Mouse (Mus musculus): ENCODE measurements at regions not wholly inside any gene's neighbourhood (a gene's known extent, or its start where the extent isn't known, plus 50 kb on each side); places are given as distances from the start of the nearest gene placed in this dataset.
"Not testable (repeated sequence)": the region's sequence is repeated elsewhere in the genome, so short reads cannot be mapped to it uniquely, and the experiment has no call there.

DNA sequence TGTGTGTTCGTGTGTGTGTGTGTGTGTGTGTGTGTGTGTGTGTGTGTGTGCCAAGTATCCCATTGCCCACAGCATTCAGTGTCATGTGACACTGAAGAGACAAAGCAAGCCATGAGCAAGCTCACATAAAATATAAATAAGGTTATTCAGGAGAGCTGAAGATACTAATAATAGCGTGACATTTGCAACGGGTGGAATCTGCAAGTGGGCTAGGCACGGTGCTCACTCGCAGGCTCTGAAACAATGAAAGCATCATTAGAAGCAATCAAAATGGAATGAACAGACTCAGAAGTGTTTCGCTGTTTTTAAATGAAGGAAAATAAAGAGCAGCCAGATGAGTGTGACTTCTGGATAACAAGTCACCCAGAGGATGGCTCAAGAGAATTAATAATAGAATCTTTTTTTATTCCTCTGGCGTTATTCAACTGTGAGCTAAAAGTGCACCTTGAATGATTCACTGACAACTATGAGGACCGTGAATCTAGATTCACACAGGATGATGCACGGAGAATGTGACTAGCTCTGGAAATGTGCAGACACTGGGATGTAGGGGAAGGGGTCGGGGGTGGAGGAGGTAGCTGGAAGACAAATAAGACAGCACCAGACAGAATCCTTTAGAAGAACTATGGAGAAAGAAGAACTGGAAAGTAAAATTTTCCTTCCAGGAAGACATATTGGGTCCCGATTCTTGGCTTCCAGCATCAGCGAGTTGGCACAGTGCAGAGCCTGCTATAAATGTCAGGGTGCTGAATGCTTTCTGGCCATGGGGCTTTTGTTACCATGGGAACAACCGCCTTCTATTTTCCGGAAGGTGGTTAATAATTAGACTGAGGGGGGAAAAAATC is 55.3 kb downstream of the Actbl2 start:
- no peaks in the 10 kb centered on the region for H3K27me3 ChIP-seq (replicated peaks)

GRCm38 (mm10) chr13:111310693-111311045 is 55.9 kb downstream of the Actbl2 start:
- Histone ChIP-seq H3K27me3 (replicated peaks) (no peaks in the 10 kb centered on the region), H3K4me3 (replicated peaks) (no peak overlapping the region)

More for the DNA sequence above, 55.3 kb downstream of the Actbl2 start:
- peaks cover 10% of the 10 kb centered on the region for H3K9me3 ChIP-seq
- H3K36me3 ChIP-seq (replicated peaks; ENCODE audit: low read length): no peaks in the 10 kb centered on the region
- no peak for TF ChIP-seq GATA1 (IDR thresholded peaks at IDR 0.05; ENCODE audit: borderline replicate concordance, low read length)
- TF ChIP-seq FLI1 (IDR thresholded peaks at IDR 0.05; ENCODE audit: low read length): no peak
- no peaks in the 10 kb centered on the region for H3K4me1 ChIP-seq
- no peak overlapping the region for H3K4me3 ChIP-seq (replicated peaks)

GRCm38 (mm10) chr13:111313506-111313905 is 58.7 kb downstream of the Actbl2 start:
- not testable (repeated sequence) for H3K9me3 ChIP-seq; H3K4me3 ChIP-seq (replicated peaks); H3K36me3 ChIP-seq (replicated peaks; ENCODE audit: low read length); H3K27me3 ChIP-seq (replicated peaks); H3K4me1 ChIP-seq

More at GRCm38 (mm10) chr13:111310693-111311045, 55.9 kb downstream of the Actbl2 start:
- Histone ChIP-seq H3K4me1 (no peaks in the 10 kb centered on the region), H3K36me3 (replicated peaks; ENCODE audit: low read length) (no peaks in the 10 kb centered on the region), H3K9me3 (peaks cover 10% of the 10 kb centered on the region)
- no peak for TF ChIP-seq GATA1 (IDR thresholded peaks at IDR 0.05; ENCODE audit: borderline replicate concordance, low read length)
- TF ChIP-seq FLI1 (IDR thresholded peaks at IDR 0.05; ENCODE audit: low read length): no peak

GRCm38 (mm10) chr13:111317876-111318275 is 63.1 kb downstream of the Actbl2 start:
- H3K4me3 ChIP-seq (replicated peaks); H3K9me3 ChIP-seq; H3K36me3 ChIP-seq (replicated peaks; ENCODE audit: low read length); H3K4me1 ChIP-seq; H3K27me3 ChIP-seq (replicated peaks): not testable (repeated sequence)

DNA sequence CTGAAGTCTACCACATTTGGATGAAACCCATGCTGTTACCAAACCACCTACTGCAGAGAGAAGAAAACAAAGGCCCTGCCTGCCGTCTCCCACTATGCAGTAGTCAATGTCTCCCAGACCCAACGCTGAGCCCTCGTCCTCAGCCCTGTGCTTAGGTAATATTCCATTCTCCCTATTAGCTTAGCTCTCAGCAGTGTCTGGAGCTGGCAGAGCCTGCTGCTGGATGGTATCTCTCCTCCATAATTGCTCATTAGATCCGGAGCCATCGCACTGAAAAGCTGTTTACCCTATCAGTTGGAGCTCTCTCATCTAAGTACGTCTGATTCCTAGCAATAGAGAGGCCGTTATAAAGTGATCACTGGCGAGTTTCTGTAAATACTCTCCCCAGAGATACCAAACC is 68.4 kb downstream of the Actbl2 start:
- Histone ChIP-seq H3K4me3 (replicated peaks) (no peak overlapping the region), H3K27me3 (replicated peaks) (no peaks in the 10 kb centered on the region), H3K9me3 (peaks cover 4% of the 10 kb centered on the region; the same call in 1 of the 2 replicates), H3K36me3 (replicated peaks; ENCODE audit: low read length) (no peaks in the 10 kb centered on the region), H3K4me1 (peaks cover 4% of the 10 kb centered on the region; the same call in 1 of the 2 replicates)
- TF ChIP-seq FLI1 (IDR thresholded peaks at IDR 0.05; ENCODE audit: low read length) (no peak), GATA1 (IDR thresholded peaks at IDR 0.05; ENCODE audit: borderline replicate concordance, low read length) (no peak)

GRCm38 (mm10) chr13:111326096-111326665 is 71.4 kb downstream of the Actbl2 start:
- Histone ChIP-seq H3K36me3 (replicated peaks; ENCODE audit: low read length) (no peaks in the 10 kb centered on the region), H3K27me3 (replicated peaks) (no peaks in the 10 kb centered on the region), H3K9me3 (no peaks in the 10 kb centered on the region), H3K4me3 (replicated peaks) (no peak overlapping the region), H3K4me1 (peaks cover 14% of the 10 kb centered on the region)
- TF ChIP-seq FLI1 (IDR thresholded peaks at IDR 0.05; ENCODE audit: low read length): no peak
- TF ChIP-seq GATA1 (IDR thresholded peaks at IDR 0.05; ENCODE audit: borderline replicate concordance, low read length): no peak

- Histone ChIP-seq H3K4me1 (peaks cover 13% of the 10 kb centered on the region), H3K4me3 (replicated peaks) (no peak overlapping the region), H3K27me3 (replicated peaks) (no peaks in the 10 kb centered on the region), H3K36me3 (replicated peaks; ENCODE audit: low read length) (no peaks in the 10 kb centered on the region), H3K9me3 (no peaks in the 10 kb centered on the region)
- TF ChIP-seq GATA1 (IDR thresholded peaks at IDR 0.05; ENCODE audit: borderline replicate concordance, low read length) (no peak), FLI1 (IDR thresholded peaks at IDR 0.05; ENCODE audit: low read length) (no peak)
Observed at GRCm38 (mm10) chr13:111333035-111333434, 78.2 kb downstream of the Actbl2 start.

- Histone ChIP-seq H3K4me1 (peaks cover 12% of the 10 kb centered on the region), H3K27me3 (replicated peaks) (no peaks in the 10 kb centered on the region), H3K9me3 (no peaks in the 10 kb centered on the region), H3K4me3 (replicated peaks) (no peak overlapping the region), H3K36me3 (replicated peaks; ENCODE audit: low read length) (no peaks in the 10 kb centered on the region)
- no peak for TF ChIP-seq GATA1 (IDR thresholded peaks at IDR 0.05; ENCODE audit: borderline replicate concordance, low read length)
- no peak for TF ChIP-seq FLI1 (IDR thresholded peaks at IDR 0.05; ENCODE audit: low read length)
Observed at GRCm38 (mm10) chr13:111333851-111334250, 79.0 kb downstream of the Actbl2 start.

DNA sequence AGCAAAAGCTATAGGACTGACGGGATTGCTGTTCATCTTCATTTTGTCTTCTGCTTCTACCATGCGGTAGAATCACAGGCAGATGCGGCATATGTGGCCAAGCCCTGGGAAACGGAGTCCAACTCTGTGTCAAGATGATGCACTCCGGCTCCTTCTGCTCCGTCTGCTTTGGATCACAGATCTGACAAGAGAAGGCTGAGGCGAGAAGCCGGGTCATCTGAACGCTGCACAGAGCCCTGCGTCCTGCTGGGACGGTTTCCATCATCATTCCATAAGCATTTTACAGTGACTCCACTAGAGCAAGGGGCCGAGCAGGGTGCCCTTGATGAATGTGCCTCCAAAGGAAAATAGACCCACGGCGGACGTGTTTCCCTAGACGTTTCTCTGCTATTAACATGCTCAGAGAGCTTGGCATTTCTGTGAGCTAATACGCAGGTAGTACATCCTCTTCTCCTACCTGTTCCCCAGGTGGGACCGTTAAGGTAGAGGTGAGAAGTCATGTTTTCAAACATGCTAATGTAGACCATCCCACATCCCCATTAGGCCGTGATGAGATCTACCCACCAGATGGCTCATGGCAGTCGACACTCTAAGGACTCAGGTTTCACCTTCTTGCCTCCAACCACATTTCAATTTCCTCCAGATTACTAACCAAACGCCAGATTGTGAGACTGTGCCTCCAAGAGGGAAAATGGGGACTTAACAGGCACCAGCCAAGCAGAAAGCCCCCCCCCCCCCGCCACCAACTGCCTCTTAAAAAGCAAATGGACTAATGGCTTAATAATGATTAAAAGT is 79.6 kb downstream of the Actbl2 start:
- no peaks in the 10 kb centered on the region for H3K27me3 ChIP-seq (replicated peaks)
- TF ChIP-seq GATA1 (IDR thresholded peaks at IDR 0.05; ENCODE audit: borderline replicate concordance, low read length) (no peak), FLI1 (IDR thresholded peaks at IDR 0.05; ENCODE audit: low read length) (no peak)
- H3K9me3 ChIP-seq: no peaks in the 10 kb centered on the region
- H3K4me3 ChIP-seq (replicated peaks): no peak overlapping the region
- no peaks in the 10 kb centered on the region for H3K36me3 ChIP-seq (replicated peaks; ENCODE audit: low read length)
- H3K4me1 ChIP-seq: peaks cover 6% of the 10 kb centered on the region

DNA sequence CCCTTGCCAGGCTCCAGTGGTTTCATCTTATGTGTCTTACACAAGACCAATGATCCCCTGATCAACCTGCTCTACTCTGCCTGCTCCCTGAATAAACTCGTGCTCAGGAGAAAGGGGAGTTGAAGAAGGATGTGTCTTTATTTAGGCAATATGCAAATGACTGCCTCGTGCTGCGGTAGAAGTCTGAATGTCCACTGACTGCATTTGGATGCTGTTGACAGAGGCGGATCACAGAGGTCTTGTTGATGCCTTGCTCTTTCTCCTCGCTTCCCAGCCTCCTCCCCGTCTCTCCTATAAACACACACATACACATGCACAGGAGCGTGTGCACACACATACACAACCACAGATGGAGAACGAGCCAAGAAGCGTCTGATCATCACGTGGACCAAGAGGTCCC is 90.2 kb downstream of the Actbl2 start:
- Histone ChIP-seq H3K27me3 (replicated peaks) (no peaks in the 10 kb centered on the region), H3K36me3 (replicated peaks; ENCODE audit: low read length) (no peaks in the 10 kb centered on the region), H3K9me3 (no peaks in the 10 kb centered on the region), H3K4me1 (peaks cover 48% of the 10 kb centered on the region), H3K4me3 (replicated peaks) (peak overlapping the region; percentile 20)
- TF ChIP-seq GATA1 (IDR thresholded peaks at IDR 0.05; ENCODE audit: borderline replicate concordance, low read length): no peak
- TF ChIP-seq FLI1 (IDR thresholded peaks at IDR 0.05; ENCODE audit: low read length): no peak

All from megakaryocyte, embryonic 14.5 days (primary cell).